Mouse (Mus musculus) spleen, adult 2 months (tissue): ENCODE data around the gene Asic2.

Source experiments
- CTCF ChIP-seq: fragments of 200-500 bp; IDR thresholded peaks from 2 replicates; pipeline ENCODE4 v1.5.1; 2011; ENCODE audit warnings: mild to moderate bottlenecking, inconsistent platforms; ENCODE audit not compliant: insufficient read depth, insufficient read length, insufficient replicate concordance; ENCODE audit errors: extremely low read depth
- POLR2A ChIP-seq: fragments of 200-500 bp; IDR thresholded peaks from 2 replicates; pipeline ENCODE4 v1.6.1; 2011; ENCODE audit warnings: low read depth, low read length, inconsistent platforms

- TF ChIP-seq POLR2A (no peak), CTCF (no peak)
These were observed 375.5 kb downstream of the Asic2 start for GRCm38 (mm10) chr11:81592776-81593175.
